Comparison of ENCODE assay signal across 13 mouse cellular contexts in genomic region chr1:90962994-90963393, GRCm38 (mm10). TPM values are rescaled to one million over a fixed set of nuclear protein-coding genes. Genes with fewer than 3 reads are reported as not detected.
A peak's percentile ranks its signal among the peaks of the same experiment; 100 is the strongest.
DNase-seq lines count a peak whose midpoint lies in the region; ATAC-seq lines count a peak whose summit lies in the region.
"Had no signal": no experiment of that assay in that cellular context is flagged by ENCODE, and none has a peak within 500 bp of the region (broad histone marks: within the 10 kb centered on the region; RNA-seq: fewer than 3 reads in every experiment).

No protein-coding gene starts in this region.

- peaks cover 28% of the 10 kb centered on the region for H3K27me3 ChIP-seq in heart, embryonic 14.5 days (ENCODE audit: control insufficient read depth, insufficient read depth, low read length)
- H3K27me3 ChIP-seq in kidney, embryonic 16.5 days (ENCODE audit: insufficient read depth, low read length) = no peaks in the 10 kb centered on the region

- peak overlapping the region; percentile 12 to 29; a peak in 2 of 4 replicates for H3K27ac ChIP-seq in heart, embryonic 14.5 days (replicated peaks in 1 of 2; ENCODE audit: control insufficient read depth in 1 of 2, insufficient read depth in 1 of 2, low read depth in 2 of 2, low read length in 2 of 2)
- peak overlapping the region; percentile 74 for H3K27ac ChIP-seq in kidney, embryonic 16.5 days (ENCODE audit: low read length)
- H3K27ac ChIP-seq: midbrain, embryonic 12.5 days had no signal

- no peaks in the 10 kb centered on the region for H3K36me3 ChIP-seq in heart, embryonic 14.5 days (ENCODE audit: control insufficient read depth, insufficient read depth, low read length)
- no peaks in the 10 kb centered on the region for H3K36me3 ChIP-seq in kidney, embryonic 16.5 days (ENCODE audit: insufficient read depth, low read length)
- H3K36me3 ChIP-seq: midbrain, embryonic 12.5 days had no signal

- H3K9me3 ChIP-seq in heart, embryonic 14.5 days (ENCODE audit: control insufficient read depth, low read length) = no peaks in the 10 kb centered on the region
- no peaks in the 10 kb centered on the region for H3K9me3 ChIP-seq in kidney, embryonic 16.5 days (ENCODE audit: low read length)
- H3K9me3 ChIP-seq: midbrain, embryonic 12.5 days had no signal

- H3K4me3 ChIP-seq in heart, embryonic 14.5 days (ENCODE audit: control insufficient read depth in 1 of 2, insufficient read depth in 1 of 2, low read depth in 1 of 2, low read length in 2 of 2) = no peak overlapping the region
- H3K4me3 ChIP-seq in kidney, embryonic 16.5 days (ENCODE audit: low read length) = no peak overlapping the region
- H3K4me3 ChIP-seq: midbrain, embryonic 12.5 days had no signal

- no peak overlapping the region; the same call in 1 of the 2 replicates for H3K4me2 ChIP-seq in heart, embryonic 14.5 days (ENCODE audit: low read length)
- no peak overlapping the region for H3K4me2 ChIP-seq in kidney, embryonic 16.5 days (replicated peaks; ENCODE audit: low read depth, low read length)
- H3K4me2 ChIP-seq: midbrain, embryonic 12.5 days had no signal

- ATAC-seq in heart, embryonic 14.5 days (ENCODE audit: insufficient number of reproducible peaks, insufficient read depth, low FRiP score, low read depth) = peak; percentile 54
- peak; percentile 89 for ATAC-seq in kidney, embryonic 16.5 days (ENCODE audit: low FRiP score, low TSS enrichment)
- no peak for ATAC-seq in monocyte, adult 5-6 weeks (replicated peaks; ENCODE audit: insufficient number of reproducible peaks, low FRiP score, low TSS enrichment, poor library complexity, severe bottlenecking)
- ATAC-seq: CD4-positive, CD25-positive, alpha-beta regulatory T cell, adult 4 months had no signal

- peaks cover 13 to 22% of the 10 kb centered on the region in 2 experiments for H3K4me1 ChIP-seq in heart, embryonic 14.5 days (ENCODE audit: control insufficient read depth in 2 of 2, insufficient read depth in 2 of 2, low read length in 2 of 2)
- peaks cover 14% of the 10 kb centered on the region for H3K4me1 ChIP-seq in kidney, embryonic 16.5 days (ENCODE audit: insufficient read depth, low read length)

- DNase-seq in heart, postnatal 36 days = no peak
- DNase-seq in retina, postnatal 1 day = peak; percentile 59
- DNase-seq in retina, embryonic 14.5 days (ENCODE audit: low spot score) = no peak
- no peak for DNase-seq in cerebellum, adult 8-10 months
- no peak for DNase-seq in embryo, embryonic 10.5 days (ENCODE audit: low spot score)
- DNase-seq: thymus, adult 2 months had no signal

- WGBS in heart, embryonic 14.5 days = 16% methylated on average over 3 of the region's 3 CpGs
- WGBS in kidney, embryonic 16.5 days = 8% methylated on average over 3 of the region's 3 CpGs

- H3K9ac ChIP-seq in heart, embryonic 14.5 days (ENCODE audit: low read length) = no peak overlapping the region
- H3K9ac ChIP-seq in kidney, embryonic 16.5 days (replicated peaks; ENCODE audit: low read length) = no peak overlapping the region
- H3K9ac ChIP-seq: midbrain, embryonic 12.5 days had no signal

- intact Hi-C loops in heart, postnatal 36 days (cut with DNase I) = no loop called here

RNA-seq across cellular contexts. Expression of gene Rab17, which starts 6.5 kb away (rescaled TPM):
- polyA plus RNA-seq in heart, embryonic 14.5 days (2014; fragmentation: Nextera tagmentation; extraction: Ambion mirVana) = 2.5 and 2.7 TPM in 2 replicates
- 1 to 10 TPM; 2.0 to 2.1 TPM for total RNA-seq in heart, postnatal 36 days (2021)
- 10.8 and 12.0 TPM in 2 replicates for polyA plus RNA-seq in kidney, embryonic 16.5 days (2015; fragmentation: Nextera tagmentation; extraction: Ambion mirVana)
- total RNA-seq in monocyte, adult 5-6 weeks (2017) = not detected in 3 replicates
- polyA plus RNA-seq: CD4-positive, CD25-positive, alpha-beta regulatory T cell, adult 4 months; midbrain, embryonic 12.5 days had no signal

RNA-seq across cellular contexts. Expression of gene Prlh, which starts 10.1 kb away (rescaled TPM):
- not detected in 2 replicates for polyA plus RNA-seq in heart, embryonic 14.5 days (2014; fragmentation: Nextera tagmentation; extraction: Ambion mirVana)
- not detected for total RNA-seq in heart, postnatal 36 days (2021)
- not detected in 2 replicates for polyA plus RNA-seq in kidney, embryonic 16.5 days (2015; fragmentation: Nextera tagmentation; extraction: Ambion mirVana)
- not detected in 3 replicates for total RNA-seq in monocyte, adult 5-6 weeks (2017)
- total RNA-seq: hematopoietic stem cell, adult 5-6 weeks; left cerebral cortex, postnatal 25 days had no signal
- polyA plus RNA-seq: CD4-positive, CD25-positive, alpha-beta regulatory T cell, adult 4 months; midbrain, embryonic 12.5 days; thymus, adult 2 months had no signal

RNA-seq across cellular contexts. Expression of gene Lrrfip1, which starts 35.5 kb away (rescaled TPM):
- 151 and 161 TPM in 2 replicates for polyA plus RNA-seq in heart, embryonic 14.5 days (2014; fragmentation: Nextera tagmentation; extraction: Ambion mirVana)
- total RNA-seq in heart, postnatal 36 days (2021) = 10 to 100 TPM; 69.1 to 80.9 TPM
- polyA plus RNA-seq in kidney, embryonic 16.5 days (2015; fragmentation: Nextera tagmentation; extraction: Ambion mirVana) = 45.9 and 50.8 TPM in 2 replicates
- 527 to 604 TPM (median 547 TPM) in 3 replicates for total RNA-seq in monocyte, adult 5-6 weeks (2017)

RNA-seq across cellular contexts. Expression of gene Mlph, which starts 48.1 kb away (rescaled TPM):
- 0.24 and 0.36 TPM in 2 replicates for polyA plus RNA-seq in heart, embryonic 14.5 days (2014; fragmentation: Nextera tagmentation; extraction: Ambion mirVana)
- under 1 TPM; 0.61 to 0.70 TPM for total RNA-seq in heart, postnatal 36 days (2021)
- polyA plus RNA-seq in kidney, embryonic 16.5 days (2015; fragmentation: Nextera tagmentation; extraction: Ambion mirVana) = 0.26 and 0.82 TPM in 2 replicates
- total RNA-seq in monocyte, adult 5-6 weeks (2017) = not detected in 3 replicates
- polyA plus RNA-seq: CD4-positive, CD25-positive, alpha-beta regulatory T cell, adult 4 months had no signal
